Mouse (Mus musculus) intestine, embryonic 14.5 days (tissue): ENCODE measurements around the gene Lpgat1. TPM values are rescaled to one million over a fixed set of nuclear protein-coding genes. Genes with fewer than 3 reads are reported as not detected.

Experiments
- ATAC-seq: fragments of 200-750 bp; cut with Nextera tagmentation; replicated peaks from 2 replicates; pipeline ENCODE4 v1.8.0; 2017; ENCODE audit warnings: low read depth, moderate number of reproducible peaks, moderate TSS enrichment, moderate library complexity; ENCODE audit not compliant: low FRiP score, low TSS enrichment
- DNase-seq: peaks from one replicate; pipeline ENCODE4 v3.0.0-alpha.2; 2018; ENCODE audit warnings: low spot score
- H3K27ac ChIP-seq: fragments of 300-500 bp; sonication (generic); 2 replicates; pipeline ENCODE4 v1.5.1; 2014; ENCODE audit warnings: low read depth, mild to moderate bottlenecking, control low read depth
- H3K27me3 ChIP-seq: fragments of 300-500 bp; sonication (generic); replicated peaks from 2 replicates; pipeline ENCODE4 v1.6.1; 2014; ENCODE audit warnings: low read length, control low read depth; ENCODE audit not compliant: control insufficient read depth, insufficient read depth
- H3K36me3 ChIP-seq: fragments of 300-500 bp; sonication (generic); 2 replicates; pipeline ENCODE4 v1.6.1; 2014; ENCODE audit warnings: low read length, control low read depth; ENCODE audit not compliant: control insufficient read depth, insufficient read depth
- H3K4me1 ChIP-seq: fragments of 300-500 bp; sonication (generic); replicated peaks from 2 replicates; pipeline ENCODE4 v1.6.1; 2014; ENCODE audit warnings: low read length, control low read depth, mixed read lengths; ENCODE audit not compliant: control insufficient read depth, insufficient read depth
- H3K4me2 ChIP-seq: fragments of 300-500 bp; sonication (generic); 2 replicates; pipeline ENCODE4 v1.6.1; 2014; ENCODE audit warnings: low read length
- H3K4me3 ChIP-seq: fragments of 300-500 bp; sonication (generic); 2 replicates; pipeline ENCODE4 v1.5.1; 2014; ENCODE audit warnings: low read depth, low read length, control low read depth, mixed read lengths
- H3K9ac ChIP-seq: fragments of 300-500 bp; sonication (generic); 2 replicates; pipeline ENCODE4 v1.6.1; 2014; ENCODE audit warnings: mild to moderate bottlenecking, low read length
- H3K9me3 ChIP-seq: fragments of 300-500 bp; sonication (generic); 2 replicates; pipeline ENCODE4 v1.6.1; 2016; ENCODE audit warnings: low read length, control low read depth; ENCODE audit not compliant: control insufficient read depth
- WGBS: fragments of 180-500 bp; shearing (Covaris S2); extraction: QIAGEN DNeasy Blood & Tissue Kit; methylation state at CpG from one replicate; pipeline ENCODE4 v1.1.7; 2014; 5-methylcytosine and 5-hydroxymethylcytosine counted together
- polyA plus RNA-seq: library from polyadenylated mRNA; unstranded; fragments of >200 nt; fragmentation: Nextera tagmentation; extraction: Ambion mirVana; gene quantifications from 2 replicates; pipeline ENCODE4 v1.2.1, GENCODE M21; 2014

Gene Lpgat1
- polyA plus RNA-seq, 1 experiment from 2014 or later: 22.2 TPM

GRCm38 (mm10) chr1:191706541-191707078 is 11.0 kb upstream of the Lpgat1 start:
- no peak for ATAC-seq
- no peaks in the 10 kb centered on the region for H3K27me3 ChIP-seq
- H3K4me1 ChIP-seq: no peaks in the 10 kb centered on the region
- no peak overlapping the region for H3K9ac ChIP-seq
- no peaks in the 10 kb centered on the region for H3K36me3 ChIP-seq
- no peak for DNase-seq
- no peak overlapping the region for H3K4me3 ChIP-seq
- no peak overlapping the region for H3K27ac ChIP-seq
- no peak overlapping the region for H3K4me2 ChIP-seq
- no peaks in the 10 kb centered on the region for H3K9me3 ChIP-seq
- 73% methylated on average over 3 of the region's 3 CpGs for WGBS

- ATAC-seq: no peak
- H3K4me2 ChIP-seq: no peak overlapping the region
- DNase-seq: no peak
- H3K9ac ChIP-seq: no peak overlapping the region
- no peak overlapping the region for H3K4me3 ChIP-seq
- no peak overlapping the region for H3K27ac ChIP-seq
- no peaks in the 10 kb centered on the region for H3K36me3 ChIP-seq
- no peaks in the 10 kb centered on the region for H3K27me3 ChIP-seq
- H3K9me3 ChIP-seq: no peaks in the 10 kb centered on the region
- 80% methylated on average over 2 of the region's 2 CpGs for WGBS
- H3K4me1 ChIP-seq: no peaks in the 10 kb centered on the region
Observed at GRCm38 (mm10) chr1:191709811-191710210, 7.8 kb upstream of the Lpgat1 start.

- Histone ChIP-seq H3K9ac (no peak overlapping the region), H3K27ac (no peak overlapping the region), H3K27me3 (no peaks in the 10 kb centered on the region), H3K4me1 (no peaks in the 10 kb centered on the region; the same call in 1 of the 2 replicates), H3K9me3 (no peaks in the 10 kb centered on the region), H3K36me3 (no peaks in the 10 kb centered on the region), H3K4me2 (no peak overlapping the region), H3K4me3 (no peak overlapping the region)
- DNase-seq (no peak), ATAC-seq (no peak)
- WGBS: 85% methylated on average over 4 of the region's 4 CpGs
Observed at GRCm38 (mm10) chr1:191712224-191712838, 5.3 kb upstream of the Lpgat1 start.

GRCm38 (mm10) chr1:191713813-191714212 is 3.8 kb upstream of the Lpgat1 start:
- DNase-seq: no peak
- Histone ChIP-seq H3K9me3 (no peaks in the 10 kb centered on the region), H3K36me3 (no peaks in the 10 kb centered on the region), H3K4me3 (no peak overlapping the region), H3K4me2 (no peak overlapping the region), H3K9ac (no peak overlapping the region), H3K27ac (no peak overlapping the region), H3K27me3 (no peaks in the 10 kb centered on the region), H3K4me1 (no peaks in the 10 kb centered on the region; the same call in 1 of the 2 replicates)
- 82% methylated on average over 3 of the region's 3 CpGs for WGBS
- ATAC-seq: no peak

GRCm38 (mm10) chr1:191715150-191715549 is 2.5 kb upstream of the Lpgat1 start:
- DNase-seq: no peak
- no peak for ATAC-seq
- Histone ChIP-seq H3K27me3 (no peaks in the 10 kb centered on the region), H3K36me3 (no peaks in the 10 kb centered on the region), H3K4me3 (no peak overlapping the region), H3K4me1 (peaks cover 5% of the 10 kb centered on the region; the same call in 1 of the 2 replicates), H3K27ac (no peak overlapping the region), H3K9ac (no peak overlapping the region), H3K9me3 (no peaks in the 10 kb centered on the region), H3K4me2 (no peak overlapping the region)
- 73% methylated on average over 2 of the region's 2 CpGs for WGBS

GRCm38 (mm10) chr1:191717141-191717540 is 493 bp upstream of the Lpgat1 start:
- Histone ChIP-seq H3K27ac (no peak overlapping the region), H3K9me3 (no peaks in the 10 kb centered on the region), H3K36me3 (peaks cover 12% of the 10 kb centered on the region; the same call in 1 of the 2 replicates), H3K4me2 (peak overlapping the region; percentile 82), H3K4me1 (peaks cover 10% of the 10 kb centered on the region; the same call in 1 of the 2 replicates), H3K4me3 (peak overlapping the region; percentile 92), H3K27me3 (no peaks in the 10 kb centered on the region), H3K9ac (peak overlapping the region; percentile 85)
- WGBS: 4% methylated on average over 1 of the region's 1 CpGs
- ATAC-seq (no peak), DNase-seq (peak; percentile 51)

- Histone ChIP-seq H3K4me3 (peak overlapping the region; percentile 92), H3K36me3 (peaks cover 24% of the 10 kb centered on the region), H3K27ac (peak overlapping the region; percentile 91), H3K4me2 (peak overlapping the region; percentile 82), H3K4me1 (peaks cover 10% of the 10 kb centered on the region; the same call in 1 of the 2 replicates), H3K9ac (peak overlapping the region; percentile 85), H3K9me3 (no peaks in the 10 kb centered on the region), H3K27me3 (no peaks in the 10 kb centered on the region)
- DNase-seq (peak; percentile 80), ATAC-seq (peak; percentile 28; the same call in 1 of the 2 replicates)
- whole genome bisulfite sequencing: under 1% methylated on average over 69 of the region's 84 CpGs
Observed at GRCm38 (mm10) chr1:191718522-191719281, 1.1 kb downstream of the Lpgat1 start.

GRCm38 (mm10) chr1:191719326-191719725 is 1.7 kb downstream of the Lpgat1 start:
- peak overlapping the region; percentile 92 for H3K4me3 ChIP-seq
- DNase-seq: no peak
- H3K27ac ChIP-seq: peak overlapping the region; percentile 91; the same call in 1 of the 2 replicates
- H3K36me3 ChIP-seq: peaks cover 30% of the 10 kb centered on the region
- H3K4me2 ChIP-seq: peak overlapping the region; percentile 82
- H3K9ac ChIP-seq: peak overlapping the region; percentile 85
- peaks cover 10% of the 10 kb centered on the region; the same call in 1 of the 2 replicates for H3K4me1 ChIP-seq
- 13% methylated on average over 11 of the region's 11 CpGs for WGBS
- H3K9me3 ChIP-seq: no peaks in the 10 kb centered on the region
- no peaks in the 10 kb centered on the region for H3K27me3 ChIP-seq
- no peak for ATAC-seq
